20 mouse cellular contexts compared by ENCODE assay signal in the genomic region with DNA sequence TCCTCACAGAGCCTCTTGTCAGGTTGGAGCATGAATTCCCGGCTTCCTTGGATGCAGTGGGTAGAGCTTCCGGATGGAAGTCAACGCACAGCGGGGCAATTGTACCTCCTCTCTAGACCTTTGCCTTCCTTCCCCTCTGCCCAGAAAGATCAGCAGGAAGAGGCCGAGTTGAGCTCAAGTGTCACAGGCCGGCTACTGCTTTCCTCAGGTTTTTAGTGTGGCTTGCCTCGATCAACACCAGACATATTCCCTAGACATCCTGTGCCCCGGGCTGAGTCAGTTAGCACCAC. TPM values are rescaled to one million over a fixed set of nuclear protein-coding genes. Genes with fewer than 3 reads are reported as not detected.
DNase-seq lines count a peak whose midpoint lies in the region; ATAC-seq and TF ChIP-seq lines count a peak whose summit lies in the region.
"Had no signal": no experiment of that assay in that cellular context is flagged by ENCODE, and none has a peak within 500 bp of the region (broad histone marks: within the 10 kb centered on the region; RNA-seq: fewer than 3 reads in every experiment).

No protein-coding gene starts in this region.

- no peaks in the 10 kb centered on the region for H3K27me3 ChIP-seq in intestine, embryonic 14.5 days (replicated peaks; ENCODE audit: control insufficient read depth, insufficient read depth, low read length)
- peaks cover 15% of the 10 kb centered on the region for H3K27me3 ChIP-seq in liver, postnatal 0 days (ENCODE audit: insufficient read depth, low read length)
- H3K27me3 ChIP-seq: neural tube, embryonic 12.5 days had no signal

- TF ChIP-seq CTCF in liver, postnatal 0 days (IDR thresholded peaks at IDR 0.05; ENCODE audit: low read depth), result no peak

- peaks cover 4% of the 10 kb centered on the region for H3K4me1 ChIP-seq in intestine, embryonic 14.5 days (replicated peaks; ENCODE audit: control insufficient read depth, insufficient read depth, low read length)
- peaks cover 14% of the 10 kb centered on the region for H3K4me1 ChIP-seq in liver, postnatal 0 days (ENCODE audit: insufficient read depth)

- H3K4me3 ChIP-seq in intestine, embryonic 14.5 days (ENCODE audit: low read depth, low read length), result no peak overlapping the region
- H3K4me3 ChIP-seq in liver, postnatal 0 days (ENCODE audit: low read depth, low read length), result no peak overlapping the region
- H3K4me3 ChIP-seq: embryonic facial prominence, embryonic 13.5 days; hindbrain, embryonic 10.5 days; limb, embryonic 13.5 days; neural tube, embryonic 12.5 days had no signal

- TF ChIP-seq EP300 in liver, postnatal 0 days (IDR thresholded peaks at IDR 0.05; ENCODE audit: low read depth), result no peak

- no peaks in the 10 kb centered on the region for H3K36me3 ChIP-seq in intestine, embryonic 14.5 days (ENCODE audit: control insufficient read depth, insufficient read depth, low read length)
- no peaks in the 10 kb centered on the region for H3K36me3 ChIP-seq in liver, postnatal 0 days (replicated peaks; ENCODE audit: insufficient read depth, low read length)
- H3K36me3 ChIP-seq: embryonic facial prominence, embryonic 13.5 days; hindbrain, embryonic 10.5 days; limb, embryonic 13.5 days; neural tube, embryonic 12.5 days had no signal

- WGBS in intestine, embryonic 14.5 days, result 27% methylated on average over 8 of the region's 8 CpGs
- WGBS in liver, postnatal 0 days (ENCODE audit: insufficient replicate concordance), result 17% methylated on average over 8 of the region's 8 CpGs

- no peaks in the 10 kb centered on the region for H3K9me3 ChIP-seq in intestine, embryonic 14.5 days (ENCODE audit: control insufficient read depth, low read length)
- no peaks in the 10 kb centered on the region for H3K9me3 ChIP-seq in liver, postnatal 0 days (ENCODE audit: low read length)
- H3K9me3 ChIP-seq: embryonic facial prominence, embryonic 13.5 days; G1E; hindbrain, embryonic 10.5 days; limb, embryonic 13.5 days; neural tube, embryonic 12.5 days had no signal

- H3K27ac ChIP-seq in intestine, embryonic 14.5 days (ENCODE audit: low read depth), result no peak overlapping the region
- H3K27ac ChIP-seq in liver, postnatal 0 days (ENCODE audit: low read depth), result no peak overlapping the region
- H3K27ac ChIP-seq: embryonic facial prominence, embryonic 13.5 days; hindbrain, embryonic 10.5 days; limb, embryonic 13.5 days; liver, embryonic 14.5 days; neural tube, embryonic 12.5 days had no signal

- no peak overlapping the region for H3K9ac ChIP-seq in intestine, embryonic 14.5 days (ENCODE audit: low read length)
- H3K9ac ChIP-seq in liver, postnatal 0 days (replicated peaks), result no peak overlapping the region
- H3K9ac ChIP-seq: embryonic facial prominence, embryonic 13.5 days; limb, embryonic 13.5 days; liver, embryonic 14.5 days; neural tube, embryonic 12.5 days had no signal

- no peak overlapping the region for H3K4me2 ChIP-seq in intestine, embryonic 14.5 days (ENCODE audit: low read length)
- no peak overlapping the region for H3K4me2 ChIP-seq in liver, postnatal 0 days (ENCODE audit: low read depth, low read length)
- H3K4me2 ChIP-seq: embryonic facial prominence, embryonic 13.5 days; limb, embryonic 13.5 days; neural tube, embryonic 12.5 days had no signal

- DNase-seq in urinary bladder, postnatal 14 days (ENCODE audit: low spot score), result peak; percentile 17
- no peak for DNase-seq in urinary bladder, postnatal 10 days (ENCODE audit: low spot score)
- peak; percentile 55 for DNase-seq in intestine, embryonic 14.5 days (ENCODE audit: low spot score)
- DNase-seq in kidney, postnatal 14 days, result peak; percentile 49
- no peak for DNase-seq in frontal cortex, postnatal 10 days (ENCODE audit: low spot score in 2 of 2)
- no peak for DNase-seq in Muller cell, postnatal 12 days (ENCODE audit: inconsistent ontology term)
- DNase-seq in liver, postnatal 0 days, result no peak
- DNase-seq: adrenal gland, postnatal 25 days; cerebellum, adult 18-20 months; cerebellum, postnatal 36 days; heart, adult 18-20 months; layer of hippocampus, adult 9-11 months; lung, postnatal 14 days; thymus, postnatal 36 days had no signal

- no peak for ATAC-seq in intestine, embryonic 14.5 days (replicated peaks; ENCODE audit: low FRiP score, low TSS enrichment, low read depth)
- ATAC-seq in liver, postnatal 0 days, result no peak

RNA-seq across cellular contexts. Expression of a gene that starts 1.7 kb away (rescaled TPM):
- 5.2 and 5.9 TPM in 2 replicates for polyA plus RNA-seq in intestine, embryonic 14.5 days (2014; fragmentation: Nextera tagmentation; extraction: Ambion mirVana)
- 1.1 and 1.2 TPM in 2 replicates for polyA plus RNA-seq in liver, postnatal 0 days (2015; fragmentation: Nextera tagmentation; extraction: Ambion mirVana)

Comparison
In these comparisons a context has a peak if more than half of its experiments do, and no peak if none do; other contexts are left out.
1. DNase-seq: peak in urinary bladder, postnatal 14 days (single experiment), intestine, embryonic 14.5 days (single experiment) and kidney, postnatal 14 days (single experiment); none in urinary bladder, postnatal 10 days (single experiment), frontal cortex, postnatal 10 days (0 of 2), Muller cell, postnatal 12 days (single experiment) and liver, postnatal 0 days (single experiment).